Mouse (Mus musculus): ENCODE measurements around the gene Aox4. TPM values are rescaled to one million over a fixed set of nuclear protein-coding genes. Genes with fewer than 3 reads are reported as not detected.

Gene Aox4
- polyA plus RNA-seq, 1 experiment = not detected

GRCm38 (mm10) chr1:58298347-58298746 lies 88.2 kb downstream of the Aox4 start:
- no peak overlapping the region for H3K4me2 ChIP-seq (ENCODE audit: low read depth)
- no peaks in the 10 kb centered on the region for H3K79me2 ChIP-seq (ENCODE audit: control insufficient read depth, insufficient read depth)
- H3K36me3 ChIP-seq (ENCODE audit: control insufficient read depth, insufficient read depth) = no peaks in the 10 kb centered on the region
- H3K4me3 ChIP-seq = no peak overlapping the region
- no peak for TF ChIP-seq POLR2AphosphoS2 (IDR thresholded peaks at IDR 0.05; ENCODE audit: insufficient read length, low read depth)
- no peaks in the 10 kb centered on the region for H3K27me3 ChIP-seq (ENCODE audit: control insufficient read depth, insufficient read depth, insufficient read length)
- H3ac ChIP-seq (ENCODE audit: control insufficient read depth, insufficient read length) = no peak overlapping the region

- no peak overlapping the region for H3K4me3 ChIP-seq
- no peaks in the 10 kb centered on the region for H3K36me3 ChIP-seq (ENCODE audit: control insufficient read depth, insufficient read depth)
- H3K4me2 ChIP-seq (ENCODE audit: low read depth) = no peak overlapping the region
- no peaks in the 10 kb centered on the region for H3K79me2 ChIP-seq (ENCODE audit: control insufficient read depth, insufficient read depth)
- no peaks in the 10 kb centered on the region for H3K27me3 ChIP-seq (ENCODE audit: control insufficient read depth, insufficient read depth, insufficient read length)
- H3ac ChIP-seq (ENCODE audit: control insufficient read depth, insufficient read length) = no peak overlapping the region
- no peak for TF ChIP-seq USF1 (IDR thresholded peaks at IDR 0.05; ENCODE audit: low read depth)
- TF ChIP-seq TCF12 (IDR thresholded peaks at IDR 0.05; ENCODE audit: insufficient read depth, poor library complexity, severe bottlenecking) = peak; percentile 21
- TF ChIP-seq MYOG (IDR thresholded peaks at IDR 0.05; ENCODE audit: control insufficient read depth in 1 of 3, insufficient read depth in 1 of 3, insufficient read length in 2 of 3, low read depth in 2 of 3) = peak in 1 of 3 experiments; percentile 9
- TF ChIP-seq MAX (IDR thresholded peaks at IDR 0.05; ENCODE audit: low read depth) = no peak
- TF ChIP-seq MYOD1 (IDR thresholded peaks at IDR 0.05; ENCODE audit: control insufficient read depth in 1 of 3, insufficient read length in 2 of 3, low read depth in 2 of 3) = peak in 1 of 3 experiments; percentile 36
Measured at GRCm38 (mm10) chr1:58301073-58301472, 90.9 kb downstream of the Aox4 start.

DNA sequence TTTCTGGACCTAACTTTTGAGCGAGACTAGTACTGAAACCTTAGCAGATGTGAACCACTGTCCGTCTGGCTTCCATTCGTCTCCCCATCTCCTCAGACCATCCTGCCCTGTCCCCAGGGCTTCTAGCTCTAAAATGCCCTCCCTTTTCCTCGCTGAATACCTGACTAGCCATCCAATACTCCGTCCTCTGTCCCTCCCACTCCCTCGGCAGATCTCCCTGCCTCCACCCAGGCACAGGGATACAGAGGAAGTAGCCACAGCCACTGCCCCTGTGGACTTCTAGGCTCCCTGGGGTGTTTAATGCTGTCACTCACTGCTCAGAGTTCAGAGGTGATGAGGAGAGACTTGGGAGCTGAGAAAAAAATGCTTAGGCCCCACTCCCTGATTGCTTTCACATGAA lies 91.8 kb downstream of the Aox4 start:
- Histone ChIP-seq H3K79me2 (ENCODE audit: control insufficient read depth, insufficient read depth) (no peaks in the 10 kb centered on the region), H3K4me3 (no peak overlapping the region), H3K27me3 (ENCODE audit: control insufficient read depth, insufficient read depth, insufficient read length) (no peaks in the 10 kb centered on the region), H3K4me2 (ENCODE audit: low read depth) (no peak overlapping the region), H3K36me3 (ENCODE audit: control insufficient read depth, insufficient read depth) (no peaks in the 10 kb centered on the region), H3ac (ENCODE audit: control insufficient read depth, insufficient read length) (no peak overlapping the region)
- no peak for TF ChIP-seq POLR2AphosphoS2 (IDR thresholded peaks at IDR 0.05; ENCODE audit: insufficient read length, low read depth)

- Histone ChIP-seq H3K36me3 (ENCODE audit: control insufficient read depth, insufficient read depth) (no peaks in the 10 kb centered on the region), H3K27me3 (ENCODE audit: control insufficient read depth, insufficient read depth, insufficient read length) (no peaks in the 10 kb centered on the region), H3K4me3 (no peak overlapping the region), H3ac (ENCODE audit: control insufficient read depth, insufficient read length) (no peak overlapping the region), H3K79me2 (ENCODE audit: control insufficient read depth, insufficient read depth) (no peaks in the 10 kb centered on the region), H3K4me2 (ENCODE audit: low read depth) (peak overlapping the region; percentile 84)
- no peak for TF ChIP-seq REST (IDR thresholded peaks at IDR 0.05; ENCODE audit: insufficient read depth, insufficient read length)
- no peak for TF ChIP-seq CEBPB (IDR thresholded peaks at IDR 0.05; ENCODE audit: insufficient read depth, poor library complexity, severe bottlenecking)
- no peak for TF ChIP-seq MYOG (IDR thresholded peaks at IDR 0.05; ENCODE audit: control insufficient read depth in 1 of 3, insufficient read depth in 1 of 3, insufficient read length in 2 of 3, low read depth in 2 of 3)
- no peak for TF ChIP-seq TCF3 (IDR thresholded peaks at IDR 0.05; ENCODE audit: insufficient read length, low read depth)
- TF ChIP-seq POLR2A (IDR thresholded peaks at IDR 0.05; ENCODE audit: insufficient read length, low read depth) = no peak
- TF ChIP-seq MYOD1 (IDR thresholded peaks at IDR 0.05; ENCODE audit: control insufficient read depth in 1 of 3, insufficient read length in 2 of 3, low read depth in 2 of 3) = no peak
- no peak for TF ChIP-seq E2F4 (IDR thresholded peaks at IDR 0.05; ENCODE audit: insufficient read depth)
- TF ChIP-seq TCF12 (IDR thresholded peaks at IDR 0.05; ENCODE audit: insufficient read depth, poor library complexity, severe bottlenecking) = no peak
- no peak for TF ChIP-seq MAX (IDR thresholded peaks at IDR 0.05; ENCODE audit: low read depth)
- TF ChIP-seq SRF (IDR thresholded peaks at IDR 0.05; ENCODE audit: control insufficient read depth, insufficient read length, low read depth) = no peak
- TF ChIP-seq USF1 (IDR thresholded peaks at IDR 0.05; ENCODE audit: low read depth) = no peak
- no peak for TF ChIP-seq POLR2AphosphoS2 (IDR thresholded peaks at IDR 0.05; ENCODE audit: insufficient read length, low read depth)
Measured at GRCm38 (mm10) chr1:58303009-58303408, 92.8 kb downstream of the Aox4 start.

DNA sequence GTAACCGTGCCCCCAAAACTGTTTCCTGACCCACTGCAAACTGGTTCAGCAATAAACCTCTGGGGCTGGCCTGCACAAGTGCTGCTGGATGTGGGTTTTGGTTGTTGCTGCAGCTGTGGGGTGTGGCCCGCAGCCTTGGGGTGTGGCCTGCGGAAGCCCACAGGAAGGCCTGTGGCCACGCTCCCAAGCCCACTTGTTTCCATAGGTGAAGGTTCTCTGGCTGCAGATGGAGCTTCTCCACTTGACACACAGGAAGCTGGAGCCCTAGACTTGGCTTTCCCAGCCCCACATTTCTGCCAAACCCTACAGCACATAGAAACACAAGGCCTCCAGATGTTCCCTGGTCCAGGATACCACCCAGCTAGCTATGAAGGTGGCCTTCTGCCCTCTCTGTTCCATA lies 93.5 kb downstream of the Aox4 start:
- no peak overlapping the region for H3K4me3 ChIP-seq
- no peaks in the 10 kb centered on the region for H3K79me2 ChIP-seq (ENCODE audit: control insufficient read depth, insufficient read depth)
- peak overlapping the region; percentile 84 for H3K4me2 ChIP-seq (ENCODE audit: low read depth)
- H3ac ChIP-seq (ENCODE audit: control insufficient read depth, insufficient read length) = no peak overlapping the region
- no peaks in the 10 kb centered on the region for H3K36me3 ChIP-seq (ENCODE audit: control insufficient read depth, insufficient read depth)
- no peaks in the 10 kb centered on the region for H3K27me3 ChIP-seq (ENCODE audit: control insufficient read depth, insufficient read depth, insufficient read length)
- TF ChIP-seq TCF12 (IDR thresholded peaks at IDR 0.05; ENCODE audit: insufficient read depth, poor library complexity, severe bottlenecking) (peak; percentile 81), USF1 (IDR thresholded peaks at IDR 0.05; ENCODE audit: low read depth) (no peak), TCF3 (IDR thresholded peaks at IDR 0.05; ENCODE audit: insufficient read length, low read depth) (peak; percentile 67), MYOD1 (IDR thresholded peaks at IDR 0.05; ENCODE audit: control insufficient read depth in 1 of 3, insufficient read length in 2 of 3, low read depth in 2 of 3) (peak in 2 of 3 experiments; percentile 69 to 93), MYOG (IDR thresholded peaks at IDR 0.05; ENCODE audit: control insufficient read depth in 1 of 3, insufficient read depth in 1 of 3, insufficient read length in 2 of 3, low read depth in 2 of 3) (peak in 2 of 3 experiments; percentile 84 to 97)

DNA sequence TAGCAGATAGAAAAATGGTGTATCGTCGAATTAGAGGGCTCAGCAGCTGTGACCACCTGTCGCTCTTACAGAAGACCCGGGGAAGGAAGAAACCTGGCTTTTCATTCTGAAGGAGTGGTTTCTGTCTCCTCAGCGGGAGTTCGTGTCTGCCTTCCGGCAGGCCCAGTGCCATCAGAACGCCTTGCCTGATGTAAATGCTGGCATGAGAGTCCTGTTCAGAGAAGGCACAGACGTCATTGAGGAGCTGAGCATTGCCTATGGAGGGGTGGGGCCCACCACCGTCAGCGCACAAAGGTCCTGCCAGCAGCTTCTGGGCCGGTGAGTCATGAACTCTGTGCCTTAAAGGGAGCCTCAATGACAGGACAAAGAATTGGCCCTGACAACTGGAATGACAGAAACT lies 94.1 kb downstream of the Aox4 start:
- H3K4me3 ChIP-seq = no peak overlapping the region

More for the DNA sequence above, 94.1 kb downstream of the Aox4 start:
- Histone ChIP-seq H3ac (ENCODE audit: control insufficient read depth, insufficient read length) (no peak overlapping the region), H3K4me2 (ENCODE audit: low read depth) (peak overlapping the region; percentile 84), H3K27me3 (ENCODE audit: control insufficient read depth, insufficient read depth, insufficient read length) (no peaks in the 10 kb centered on the region), H3K36me3 (ENCODE audit: control insufficient read depth, insufficient read depth) (no peaks in the 10 kb centered on the region), H3K79me2 (ENCODE audit: control insufficient read depth, insufficient read depth) (no peaks in the 10 kb centered on the region)
- TF ChIP-seq SRF (IDR thresholded peaks at IDR 0.05; ENCODE audit: control insufficient read depth, insufficient read length, low read depth) = no peak
- TF ChIP-seq MYOD1 (IDR thresholded peaks at IDR 0.05; ENCODE audit: control insufficient read depth in 1 of 3, insufficient read length in 2 of 3, low read depth in 2 of 3) = peak in 1 of 3 experiments; percentile 35
- peak in 1 of 3 experiments; percentile 20 for TF ChIP-seq MYOG (IDR thresholded peaks at IDR 0.05; ENCODE audit: control insufficient read depth in 1 of 3, insufficient read depth in 1 of 3, insufficient read length in 2 of 3, low read depth in 2 of 3)
